Mouse (Mus musculus): ENCODE results near the gene Tln1. TPM values are rescaled to one million over a fixed set of nuclear protein-coding genes. Genes with fewer than 3 reads are reported as not detected.
A peak's percentile ranks its signal among the peaks of the same experiment; 100 is the strongest.
"Not testable (repeated sequence)": the region's sequence is repeated elsewhere in the genome, so short reads cannot be mapped to it uniquely, and the experiment has no call there.

The Tln1 gene
- polyA plus RNA-seq, 1 experiment from 2014 or later, result 84.9 TPM

- no peaks in the 10 kb centered on the region for H3K9me3 ChIP-seq (ENCODE audit: low read depth, low read length)
- H3K4me1 ChIP-seq (ENCODE audit: insufficient read depth), result peaks cover 35% of the 10 kb centered on the region
- H3K36me3 ChIP-seq (ENCODE audit: insufficient read depth), result peaks cover 37% of the 10 kb centered on the region
- H3K9ac ChIP-seq, result peak overlapping the region; percentile 60
- H3K27me3 ChIP-seq (ENCODE audit: insufficient read depth, low read length), result no peaks in the 10 kb centered on the region
- ATAC-seq (ENCODE audit: insufficient read depth) (peak; percentile 45), DNase-seq (peak; percentile 84)
- TF ChIP-seq CTCF (IDR thresholded peaks at IDR 0.05; ENCODE audit: low read depth), result no peak
- 2% methylated on average over 5 of the region's 5 CpGs for WGBS
- peak overlapping the region; percentile 85 for H3K4me3 ChIP-seq (ENCODE audit: low read depth, low read length)
- peak overlapping the region; percentile 92 for H3K4me2 ChIP-seq
- H3K27ac ChIP-seq (ENCODE audit: low read depth), result peak overlapping the region; percentile 99
Observed at GRCm38 (mm10) chr4:43558028-43558630, 4.4 kb downstream of the Tln1 start.

GRCm38 (mm10) chr4:43555926-43556325 lies 6.6 kb downstream of the Tln1 start:
- no peak overlapping the region for H3K9ac ChIP-seq
- no peak for TF ChIP-seq CTCF (IDR thresholded peaks at IDR 0.05; ENCODE audit: low read depth)
- peaks cover 34% of the 10 kb centered on the region for H3K4me1 ChIP-seq (ENCODE audit: insufficient read depth)
- H3K4me3 ChIP-seq (ENCODE audit: low read depth, low read length), result no peak overlapping the region
- ATAC-seq (ENCODE audit: insufficient read depth) (no peak), DNase-seq (no peak)
- H3K27ac ChIP-seq (ENCODE audit: low read depth), result no peak overlapping the region
- WGBS, result 95% methylated on average over 7 of the region's 7 CpGs
- no peak overlapping the region for H3K4me2 ChIP-seq
- peaks cover 59% of the 10 kb centered on the region for H3K36me3 ChIP-seq (ENCODE audit: insufficient read depth)
- H3K27me3 ChIP-seq (ENCODE audit: insufficient read depth, low read length), result no peaks in the 10 kb centered on the region
- H3K9me3 ChIP-seq (ENCODE audit: low read depth, low read length), result no peaks in the 10 kb centered on the region

GRCm38 (mm10) chr4:43553891-43554290 lies 8.6 kb downstream of the Tln1 start:
- Histone ChIP-seq H3K9me3 (ENCODE audit: low read depth, low read length) (no peaks in the 10 kb centered on the region), H3K4me2 (no peak overlapping the region), H3K27me3 (ENCODE audit: insufficient read depth, low read length) (no peaks in the 10 kb centered on the region), H3K4me1 (ENCODE audit: insufficient read depth) (peaks cover 15% of the 10 kb centered on the region), H3K9ac (no peak overlapping the region), H3K27ac (ENCODE audit: low read depth) (no peak overlapping the region), H3K36me3 (ENCODE audit: insufficient read depth) (peaks cover 80% of the 10 kb centered on the region), H3K4me3 (ENCODE audit: low read depth, low read length) (no peak overlapping the region)
- DNase-seq, result no peak
- no peak for TF ChIP-seq CTCF (IDR thresholded peaks at IDR 0.05; ENCODE audit: low read depth)
- ATAC-seq (ENCODE audit: insufficient read depth), result no peak

GRCm38 (mm10) chr4:43552437-43552836 lies 10.1 kb downstream of the Tln1 start:
- no peak overlapping the region for H3K27ac ChIP-seq (ENCODE audit: low read depth)
- peaks cover 1% of the 10 kb centered on the region; the same call in 1 of the 2 replicates for H3K4me1 ChIP-seq (ENCODE audit: insufficient read depth)
- DNase-seq (no peak), ATAC-seq (ENCODE audit: insufficient read depth) (no peak)
- no peak overlapping the region for H3K9ac ChIP-seq
- no peaks in the 10 kb centered on the region for H3K9me3 ChIP-seq (ENCODE audit: low read depth, low read length)
- no peak overlapping the region for H3K4me3 ChIP-seq (ENCODE audit: low read depth, low read length)
- peaks cover 94% of the 10 kb centered on the region for H3K36me3 ChIP-seq (ENCODE audit: insufficient read depth)
- no peaks in the 10 kb centered on the region for H3K27me3 ChIP-seq (ENCODE audit: insufficient read depth, low read length)
- H3K4me2 ChIP-seq, result no peak overlapping the region
- WGBS, result 97% methylated on average over 5 of the region's 5 CpGs
- no peak for TF ChIP-seq CTCF (IDR thresholded peaks at IDR 0.05; ENCODE audit: low read depth)

GRCm38 (mm10) chr4:43551854-43552253 lies 10.6 kb downstream of the Tln1 start:
- H3K27ac ChIP-seq (ENCODE audit: low read depth); H3K4me1 ChIP-seq (ENCODE audit: insufficient read depth); H3K27me3 ChIP-seq (ENCODE audit: insufficient read depth, low read length); H3K4me3 ChIP-seq (ENCODE audit: low read depth, low read length); H3K4me2 ChIP-seq; DNase-seq; ATAC-seq (ENCODE audit: insufficient read depth); H3K9ac ChIP-seq; H3K9me3 ChIP-seq (ENCODE audit: low read depth, low read length): not testable (repeated sequence)
- H3K36me3 ChIP-seq (ENCODE audit: insufficient read depth), result peaks cover 100% of the 10 kb centered on the region
- 80% methylated on average over 6 of the region's 6 CpGs for WGBS

GRCm38 (mm10) chr4:43549055-43549454 lies 13.4 kb downstream of the Tln1 start:
- no peak for ATAC-seq (ENCODE audit: insufficient read depth)
- Histone ChIP-seq H3K4me2 (no peak overlapping the region), H3K9ac (no peak overlapping the region), H3K27ac (ENCODE audit: low read depth) (no peak overlapping the region), H3K4me3 (ENCODE audit: low read depth, low read length) (no peak overlapping the region), H3K27me3 (ENCODE audit: insufficient read depth, low read length) (no peaks in the 10 kb centered on the region), H3K36me3 (ENCODE audit: insufficient read depth) (peaks cover 100% of the 10 kb centered on the region), H3K9me3 (ENCODE audit: low read depth, low read length) (no peaks in the 10 kb centered on the region), H3K4me1 (ENCODE audit: insufficient read depth) (no peaks in the 10 kb centered on the region)
- TF ChIP-seq CTCF (IDR thresholded peaks at IDR 0.05; ENCODE audit: low read depth), result no peak
- DNase-seq, result no peak
- WGBS, result 90% methylated on average over 12 of the region's 12 CpGs

GRCm38 (mm10) chr4:43547160-43547559 lies 15.3 kb downstream of the Tln1 start:
- no peak overlapping the region for H3K4me2 ChIP-seq
- no peaks in the 10 kb centered on the region for H3K9me3 ChIP-seq (ENCODE audit: low read depth, low read length)
- no peak for DNase-seq
- H3K4me3 ChIP-seq (ENCODE audit: low read depth, low read length), result no peak overlapping the region
- no peak for ATAC-seq (ENCODE audit: insufficient read depth)
- no peak overlapping the region for H3K27ac ChIP-seq (ENCODE audit: low read depth)
- H3K36me3 ChIP-seq (ENCODE audit: insufficient read depth), result peaks cover 100% of the 10 kb centered on the region
- H3K4me1 ChIP-seq (ENCODE audit: insufficient read depth), result no peaks in the 10 kb centered on the region
- no peak for TF ChIP-seq CTCF (IDR thresholded peaks at IDR 0.05; ENCODE audit: low read depth)
- no peaks in the 10 kb centered on the region for H3K27me3 ChIP-seq (ENCODE audit: insufficient read depth, low read length)
- WGBS, result 92% methylated on average over 8 of the region's 8 CpGs
- H3K9ac ChIP-seq, result no peak overlapping the region
